Mouse (Mus musculus) bone marrow, adult 2 months (tissue): ENCODE measurements at regions not wholly inside any gene's neighbourhood (a gene's known extent, or its start where the extent isn't known, plus 50 kb on each side); places are given as distances from the start of the nearest gene placed in this dataset.

Experiments used
- CTCF ChIP-seq: fragments of 200-500 bp; IDR thresholded peaks from 2 replicates; pipeline ENCODE4 v1.5.1; 2011; ENCODE audit warnings: low read length, control low read depth; ENCODE audit not compliant: control insufficient read depth, insufficient read depth
- POLR2A ChIP-seq: fragments of 200-500 bp; IDR thresholded peaks from 2 replicates; pipeline ENCODE4 v1.6.1; 2011; ENCODE audit warnings: low read depth, mild to moderate bottlenecking, control low read depth, low read length, borderline replicate concordance; ENCODE audit not compliant: control insufficient read depth

GRCm38 (mm10) chr14:102712600-102712999, 269.8 kb downstream of the Kctd12 start:
- TF ChIP-seq CTCF (no peak), POLR2A (no peak)
